In the genomic region with DNA sequence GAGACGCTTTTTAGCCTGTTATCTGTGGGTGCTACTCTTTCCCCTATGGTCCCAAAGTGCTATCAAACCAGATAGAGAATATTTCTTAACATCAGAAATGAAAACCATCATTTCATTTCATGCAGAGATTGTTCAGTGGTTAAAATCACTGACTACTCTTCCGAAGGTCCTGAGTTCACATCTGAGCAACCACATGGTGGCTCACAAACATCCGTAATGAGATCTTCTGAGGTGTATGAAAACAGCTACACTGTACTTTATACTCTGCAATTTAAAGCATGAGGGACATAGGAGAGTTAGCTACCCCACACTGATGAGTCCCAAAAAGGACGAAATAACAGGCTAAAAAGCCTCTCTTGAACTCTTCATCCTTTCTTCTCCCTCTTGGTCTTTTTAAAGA, we compare ENCODE assay signal across 28 mouse cellular contexts. TPM values are rescaled to one million over a fixed set of nuclear protein-coding genes. Genes with fewer than 3 reads are reported as not detected.
DNase-seq lines count a peak whose midpoint lies in the region; ATAC-seq and TF ChIP-seq lines count a peak whose summit lies in the region.
"Had no signal": no experiment of that assay in that cellular context is flagged by ENCODE, and none has a peak within 500 bp of the region (broad histone marks: within the 10 kb centered on the region; RNA-seq: fewer than 3 reads in every experiment).

No protein-coding gene starts in this region.

- H3K27me3 ChIP-seq in intestine, embryonic 15.5 days (replicated peaks): no peaks in the 10 kb centered on the region
- H3K27me3 ChIP-seq: heart, embryonic 15.5 days; megakaryocyte, embryonic 14.5 days; midbrain, embryonic 13.5 days had no signal

- H3K4me2 ChIP-seq in intestine, embryonic 15.5 days (replicated peaks): no peak overlapping the region
- H3K4me2 ChIP-seq: heart, embryonic 15.5 days; hindbrain, embryonic 14.5 days; midbrain, embryonic 13.5 days had no signal

- H3K9me3 ChIP-seq in intestine, embryonic 15.5 days: no peaks in the 10 kb centered on the region
- H3K9me3 ChIP-seq: heart, embryonic 15.5 days; limb, embryonic 10.5 days; megakaryocyte, embryonic 14.5 days; midbrain, embryonic 13.5 days had no signal

- 88% methylated on average over 4 of the region's 4 CpGs for WGBS in intestine, embryonic 15.5 days

- intact Hi-C loops in left cerebral cortex, postnatal 10 days (cut with DNase I): loop anchor here (10.0 kb wide), 1 partner anchor 291 kb away; the partner anchor contains the start of gene BC035044

- H3K36me3 ChIP-seq in intestine, embryonic 15.5 days: peaks cover 12% of the 10 kb centered on the region
- H3K36me3 ChIP-seq: limb, embryonic 10.5 days had no signal

- no peak for TF ChIP-seq CTCF in bone marrow macrophage, adult 2 months (IDR thresholded peaks at IDR 0.05; ENCODE audit: low read depth, low read length)

- no peak overlapping the region for H3K9ac ChIP-seq in intestine, embryonic 15.5 days
- H3K9ac ChIP-seq: forebrain, postnatal 0 days; heart, embryonic 15.5 days; hindbrain, embryonic 14.5 days; liver, postnatal 0 days; midbrain, embryonic 13.5 days had no signal

- H3K27ac ChIP-seq in bone marrow macrophage, adult 2 months (ENCODE audit: insufficient read depth, low read depth, low read length): peak overlapping the region; percentile 70
- no peak overlapping the region for H3K27ac ChIP-seq in intestine, embryonic 15.5 days
- H3K27ac ChIP-seq: heart, embryonic 15.5 days; hindbrain, embryonic 14.5 days; kidney, postnatal 0 days; left cerebral cortex, adult 2 months; limb, embryonic 10.5 days; midbrain, embryonic 13.5 days had no signal

- DNase-seq in CD4-positive helper T cell, adult 2 months (ENCODE audit: low read depth, low spot score): peak; percentile 63
- DNase-seq in CD4-positive, CD25-positive, alpha-beta regulatory T cell, adult 2 months (ENCODE audit: low read depth, low spot score): peak; percentile 71
- DNase-seq in left cerebral cortex, postnatal 10 days (ENCODE audit: extremely low spot score in 1 of 2, low spot score in 2 of 2): no peak
- no peak for DNase-seq in frontal cortex, postnatal 25 days (ENCODE audit: low spot score in 2 of 2)
- DNase-seq: adrenal gland, postnatal 25 days; cerebellum, adult 18-20 months; cerebellum, postnatal 14 days; forebrain, postnatal 0 days; heart, postnatal 36 days; liver; liver, postnatal 0 days; lung, postnatal 10 days; right cerebral cortex, postnatal 14 days; thymus, postnatal 36 days had no signal

- TF ChIP-seq POLR2A in bone marrow macrophage, adult 2 months (IDR thresholded peaks at IDR 0.05; ENCODE audit: borderline replicate concordance, low read depth, low read length): no peak

- 0 out of 2 replicates have a peak, but pooled peaks have one; percentile 20 for ATAC-seq in megakaryocyte progenitor cell, adult 5-6 weeks (replicated peaks; ENCODE audit: poor library complexity)
- ATAC-seq in intestine, embryonic 15.5 days: no peak
- ATAC-seq: forebrain, postnatal 0 days; intestine, embryonic 16.5 days; midbrain, embryonic 13.5 days had no signal

- peaks cover 4% of the 10 kb centered on the region for H3K4me1 ChIP-seq in bone marrow macrophage, adult 2 months (ENCODE audit: control insufficient read depth, insufficient read depth, low read length)
- H3K4me1 ChIP-seq in intestine, embryonic 15.5 days (replicated peaks): 0 out of 2 replicates have a peak, but pooled peaks cover 2% of the 10 kb centered on the region
- H3K4me1 ChIP-seq: limb, embryonic 10.5 days had no signal

- H3K4me3 ChIP-seq in bone marrow macrophage, adult 2 months (ENCODE audit: insufficient read depth, low read length): no peak overlapping the region
- no peak overlapping the region for H3K4me3 ChIP-seq in intestine, embryonic 15.5 days (replicated peaks)
- H3K4me3 ChIP-seq: heart, embryonic 15.5 days; left cerebral cortex, adult 2 months; limb, embryonic 10.5 days; megakaryocyte, embryonic 14.5 days; midbrain, embryonic 13.5 days had no signal

RNA-seq across cellular contexts. Expression of gene Clec2d, which starts 5.6 kb away (rescaled TPM):
- polyA plus RNA-seq in bone marrow macrophage, adult 2 months (2012; ENCODE audit: insufficient read depth, insufficient read length, missing spikeins): 99.8 and 118 TPM in 2 replicates
- 16.8 and 26.4 TPM in 2 replicates for total RNA-seq in megakaryocyte progenitor cell, adult 5-6 weeks (2015)
- total RNA-seq in megakaryocyte progenitor cell, adult 5-6 weeks (2017): 101 and 118 TPM in 2 replicates
- 1 to 10 TPM; 4.9 to 6.3 TPM for total RNA-seq in left cerebral cortex, postnatal 10 days (2021)
- polyA plus RNA-seq in intestine, embryonic 15.5 days (2015; fragmentation: Nextera tagmentation; extraction: Ambion mirVana): 0.80 and 0.90 TPM in 2 replicates
- polyA plus RNA-seq: embryonic facial prominence, embryonic 11.5 days; forebrain, embryonic 11.5 days; forebrain, postnatal 0 days; limb, embryonic 10.5 days; neural tube, embryonic 11.5 days had no signal

Comparison
In these comparisons a context has a peak if more than half of its experiments do, and no peak if none do; other contexts are left out.
1. DNase-seq: peak in CD4-positive helper T cell, adult 2 months (single experiment) and CD4-positive, CD25-positive, alpha-beta regulatory T cell, adult 2 months (single experiment); none in left cerebral cortex, postnatal 10 days (0 of 2) and frontal cortex, postnatal 25 days (0 of 2).